Mouse (Mus musculus): ENCODE results near the gene Ccdc106. TPM values are rescaled to one million over a fixed set of nuclear protein-coding genes. Genes with fewer than 3 reads are reported as not detected.
"Not testable (repeated sequence)": the region's sequence is repeated elsewhere in the genome, so short reads cannot be mapped to it uniquely, and the experiment has no call there.

Gene Ccdc106
- total RNA-seq, 2 experiments from 2014 or later: not detected

- intact Hi-C loops (cut with DNase I): no loop called here
- TF ChIP-seq CTCF (IDR thresholded peaks at IDR 0.05): no peak
Observed at GRCm38 (mm10) chr7:5058631-5059030, 38.3 kb downstream of the Ccdc106 start.

GRCm38 (mm10) chr7:5059421-5059820, 39.1 kb downstream of the Ccdc106 start:
- DNase-seq: peak; percentile 20
- Histone ChIP-seq H3K4me3 (no peak overlapping the region; the same call in 1 of the 2 replicates), H3K27ac (0 out of 2 replicates have a peak overlapping the region, but pooled peaks have one; percentile 99)
- intact Hi-C loops (cut with DNase I): no loop called here
- TF ChIP-seq CTCF (IDR thresholded peaks at IDR 0.05): no peak

More at GRCm38 (mm10) chr7:5058631-5059030, 38.3 kb downstream of the Ccdc106 start:
- Histone ChIP-seq H3K27ac (no peak overlapping the region), H3K4me3 (no peak overlapping the region)
- peak; percentile 8 for DNase-seq

GRCm38 (mm10) chr7:5060239-5060731, 39.9 kb downstream of the Ccdc106 start:
- Histone ChIP-seq H3K27ac (peak overlapping the region; percentile 99), H3K4me3 (peak overlapping the region; percentile 91)
- peak; percentile 86 for DNase-seq
- intact Hi-C loops (cut with DNase I): loop anchor here (2.0 to 5.0 kb wide), 3 partner anchors 45 to 923 kb away; partner anchors contain the start of genes Fiz1, Gm44973, Leng8 and Zfp524
- TF ChIP-seq CTCF (IDR thresholded peaks at IDR 0.05): peak; percentile 78

GRCm38 (mm10) chr7:5060944-5061773, 40.8 kb downstream of the Ccdc106 start:
- intact Hi-C loops (cut with DNase I): loop anchor here (2.0 to 5.0 kb wide), 3 partner anchors 46 to 924 kb away; partner anchors contain the start of genes Fiz1, Gm44973, Leng8 and Zfp524
- H3K4me3 ChIP-seq: peak overlapping the region; percentile 91
- TF ChIP-seq CTCF (IDR thresholded peaks at IDR 0.05): peak; percentile 76
- DNase-seq: peak; percentile 99
- H3K27ac ChIP-seq: peak overlapping the region; percentile 99

- DNase-seq: peak; percentile 98
- H3K27ac ChIP-seq: peak within 1 kb of the TSS; percentile 99
- no peak for TF ChIP-seq CTCF (IDR thresholded peaks at IDR 0.05)
- peak within 1 kb of the TSS; percentile 91 for H3K4me3 ChIP-seq
- intact Hi-C loops (cut with DNase I): loop anchor here (1.0 to 5.0 kb wide), 4 partner anchors 18 to 925 kb away; partner anchors contain the start of genes Epn1, Fiz1, Gm44973 and Leng8
Observed at GRCm38 (mm10) chr7:5061774-5062359, 41.5 kb downstream of the Ccdc106 start, which contains the start of gene U2af2. Gene U2af2, plus strand, starts transcription at chr7:5062143.

- DNase-seq: no peak
- Histone ChIP-seq H3K4me3 (peak overlapping the region; percentile 91), H3K27ac (peak overlapping the region; percentile 99)
- TF ChIP-seq CTCF (IDR thresholded peaks at IDR 0.05): no peak
- intact Hi-C loops (cut with DNase I): loop anchor here (1.0 to 5.0 kb wide), 3 partner anchors 18 to 925 kb away; partner anchors contain the start of genes Epn1 and Leng8
Observed at GRCm38 (mm10) chr7:5062360-5063001, 42.1 kb downstream of the Ccdc106 start.

GRCm38 (mm10) chr7:5064886-5065285, 44.5 kb downstream of the Ccdc106 start:
- no peak for TF ChIP-seq CTCF (IDR thresholded peaks at IDR 0.05)
- DNase-seq: no peak
- Histone ChIP-seq H3K4me3 (no peak overlapping the region), H3K27ac (no peak overlapping the region)
- intact Hi-C loops (cut with DNase I): loop anchor here (5.0 kb wide), 2 partner anchors 508 to 928 kb away; partner anchors contain the start of gene Leng8

- intact Hi-C loops (cut with DNase I): no loop called here
- Histone ChIP-seq H3K27ac (no peak overlapping the region), H3K4me3 (no peak overlapping the region)
- TF ChIP-seq CTCF (IDR thresholded peaks at IDR 0.05): no peak
- DNase-seq: no peak
Observed at GRCm38 (mm10) chr7:5073586-5073985, 53.2 kb downstream of the Ccdc106 start.

GRCm38 (mm10) chr7:5074984-5075383, 54.6 kb downstream of the Ccdc106 start:
- intact Hi-C loops (cut with DNase I): no loop called here
- Histone ChIP-seq H3K27ac (no peak overlapping the region), H3K4me3 (no peak overlapping the region)
- DNase-seq: no peak
- no peak for TF ChIP-seq CTCF (IDR thresholded peaks at IDR 0.05)

- TF ChIP-seq CTCF (IDR thresholded peaks at IDR 0.05): no peak
- intact Hi-C loops (cut with DNase I): no loop called here
- Histone ChIP-seq H3K4me3 (no peak overlapping the region), H3K27ac (no peak overlapping the region)
- no peak for DNase-seq
Observed at GRCm38 (mm10) chr7:5076931-5077330, 56.6 kb downstream of the Ccdc106 start.

GRCm38 (mm10) chr7:5079365-5080009, 59.1 kb downstream of the Ccdc106 start:
- intact Hi-C loops (cut with DNase I): loop anchor here (1.0 to 2.0 kb wide), 2 partner anchors 17 to 45 kb away; partner anchors contain the start of genes Rasl2-9 and U2af2
- Histone ChIP-seq H3K27ac (peak overlapping the region; percentile 97), H3K4me3 (peak overlapping the region; percentile 100)
- not testable (repeated sequence) for DNase-seq

All from gastrocnemius, adult 2 months (tissue).